Mouse (Mus musculus): ENCODE measurements around the gene Ifi27.
"Not testable (repeated sequence)": the region's sequence is repeated elsewhere in the genome, so short reads cannot be mapped to it uniquely, and the experiment has no call there.

Gene Ifi27

DNA sequence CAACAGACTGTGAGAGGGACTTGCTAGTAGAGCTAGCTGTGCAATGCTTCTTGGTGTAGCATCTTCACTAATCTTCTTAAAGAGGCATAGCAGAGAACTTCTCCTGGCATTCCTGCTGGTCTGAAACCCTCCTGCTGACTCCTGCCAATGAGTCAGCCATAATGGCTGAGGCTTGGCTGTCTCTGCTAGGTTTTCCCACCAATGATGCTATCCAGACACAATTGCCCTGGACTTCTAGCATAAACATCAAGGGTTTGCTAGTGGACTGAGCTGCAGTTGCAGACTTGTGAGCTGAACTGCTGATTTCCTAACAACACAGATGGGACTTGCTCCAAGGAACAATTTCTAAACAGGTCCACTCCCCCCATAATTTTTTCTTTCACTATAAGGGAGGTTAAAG, 19.4 kb downstream of the Ifi27 start:
- no peak for DNase-seq (ENCODE audit: low spot score in 2 of 2)

DNA sequence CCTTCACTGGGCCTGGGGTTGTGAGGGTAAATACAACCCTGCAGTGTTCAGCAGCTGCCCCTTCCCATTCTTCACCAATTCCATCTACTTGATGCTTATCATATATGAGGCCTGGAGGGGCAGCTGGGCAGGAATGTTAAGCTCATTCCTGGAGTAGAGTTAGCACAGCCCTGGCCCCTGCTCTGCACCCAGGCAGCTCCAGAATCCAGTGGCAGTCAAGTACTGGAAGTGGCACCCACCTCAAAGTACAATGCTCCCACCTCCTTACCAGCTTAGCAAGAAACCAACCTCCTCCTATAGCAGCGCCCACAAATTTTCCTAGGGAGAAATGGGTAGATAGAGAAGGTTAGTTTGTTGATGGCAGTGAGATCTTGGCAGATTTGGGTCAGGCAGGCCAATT, 22.7 kb downstream of the Ifi27 start:
- not testable (repeated sequence) for DNase-seq (ENCODE audit: low spot score in 2 of 2)

DNA sequence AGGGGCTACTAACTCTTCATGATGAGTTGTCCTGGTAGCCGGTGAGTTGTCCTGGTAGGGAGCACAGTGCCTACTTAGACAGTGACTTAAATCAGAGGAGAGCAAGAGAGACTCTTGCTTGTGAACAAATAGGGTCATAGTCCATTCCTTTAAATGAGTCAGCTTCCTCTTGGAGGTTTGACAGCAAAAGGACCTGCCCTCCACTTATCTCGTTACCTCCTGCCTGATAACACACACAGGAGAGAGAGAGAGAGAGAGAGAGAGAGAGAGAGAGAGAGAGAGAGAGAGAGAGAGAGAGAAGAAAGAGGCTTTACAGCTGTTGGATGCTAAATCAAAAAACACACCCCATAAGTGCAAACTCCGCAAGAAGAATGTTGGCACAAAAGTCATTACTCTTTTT, 23.1 kb downstream of the Ifi27 start, which contains the start of gene Ifi27l2b:
TSS of gene Ifi27l2b (minus strand) at position 84 of the 400 bp plus-strand sequence.
- no peak for DNase-seq (ENCODE audit: low spot score in 2 of 2)

DNA sequence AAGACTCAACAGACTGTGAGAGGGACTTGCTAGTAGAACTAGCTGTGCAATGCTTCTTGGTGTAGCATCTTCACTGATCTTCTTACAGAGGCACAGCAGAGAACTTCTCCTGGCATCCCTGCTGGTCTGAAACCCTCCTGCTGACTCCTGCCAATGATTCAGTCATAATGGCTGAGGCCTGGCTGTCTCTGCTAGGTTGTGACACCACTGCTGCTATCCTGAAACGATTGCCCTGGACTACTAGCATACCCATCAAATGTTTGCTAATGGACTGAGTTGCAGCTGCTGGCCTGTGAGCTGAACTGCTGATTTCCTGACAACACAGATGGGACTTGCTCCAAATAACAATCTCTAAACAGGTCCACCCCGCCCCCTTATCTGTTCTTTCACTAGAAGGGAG, 40.5 kb downstream of the Ifi27 start:
- DNase-seq (ENCODE audit: low spot score in 2 of 2), result no peak

DNA sequence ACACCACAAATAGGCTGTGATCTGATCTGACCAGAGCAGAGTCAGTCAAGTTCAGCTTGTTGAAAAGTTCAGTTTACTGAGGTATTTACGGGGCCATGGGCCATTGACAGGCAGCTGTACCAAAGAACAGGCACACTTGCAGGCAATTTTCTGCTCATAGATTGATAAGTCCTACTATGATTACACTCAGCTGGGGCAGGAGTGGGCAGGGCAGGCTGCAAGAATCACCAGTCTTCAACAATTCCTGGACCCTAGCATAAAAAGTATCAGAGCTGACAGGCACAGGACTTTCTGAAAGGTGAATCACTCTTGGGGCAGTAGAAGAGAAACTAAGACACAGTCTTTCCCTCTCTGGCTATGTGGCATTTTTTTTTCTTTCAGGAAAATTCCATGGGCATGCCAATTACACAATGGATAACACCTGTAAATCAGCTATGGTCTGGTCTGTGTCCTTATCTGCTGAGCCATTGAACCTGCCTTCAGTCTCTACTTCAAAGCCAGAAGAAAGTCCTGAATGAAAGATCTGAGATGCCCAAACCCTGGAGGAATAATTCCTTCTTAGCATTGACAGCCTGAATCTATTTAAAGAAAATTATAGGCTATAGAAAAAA, 42.9 kb downstream of the Ifi27 start:
- DNase-seq (ENCODE audit: low spot score in 2 of 2), result no peak

DNA sequence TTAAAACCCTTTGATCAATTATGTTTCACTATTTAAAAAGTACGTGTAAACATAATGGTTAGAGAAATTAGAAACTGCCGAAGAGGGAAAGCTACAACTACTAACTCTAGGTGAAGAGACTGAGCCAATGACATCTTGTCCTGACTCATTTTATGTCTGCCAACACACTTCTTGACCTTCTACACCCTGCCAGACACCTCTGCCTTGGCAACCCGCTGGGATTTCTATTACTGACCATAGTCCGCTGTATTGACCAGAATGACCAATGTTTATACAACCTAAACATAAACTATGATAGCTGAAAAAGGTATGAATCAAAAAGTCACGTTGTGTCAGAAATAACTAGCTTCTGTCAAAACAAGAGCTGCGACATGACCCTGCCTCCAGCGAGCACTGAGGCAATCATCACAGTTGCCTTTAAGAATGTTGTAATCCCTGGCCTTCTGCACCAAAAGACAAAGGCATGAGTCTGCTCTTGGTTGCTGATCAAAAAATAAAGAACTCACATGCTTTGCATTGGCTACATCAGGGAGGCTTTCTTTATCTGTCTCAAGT, 43.5 kb downstream of the Ifi27 start:
- DNase-seq (ENCODE audit: low spot score in 2 of 2), result no peak

DNA sequence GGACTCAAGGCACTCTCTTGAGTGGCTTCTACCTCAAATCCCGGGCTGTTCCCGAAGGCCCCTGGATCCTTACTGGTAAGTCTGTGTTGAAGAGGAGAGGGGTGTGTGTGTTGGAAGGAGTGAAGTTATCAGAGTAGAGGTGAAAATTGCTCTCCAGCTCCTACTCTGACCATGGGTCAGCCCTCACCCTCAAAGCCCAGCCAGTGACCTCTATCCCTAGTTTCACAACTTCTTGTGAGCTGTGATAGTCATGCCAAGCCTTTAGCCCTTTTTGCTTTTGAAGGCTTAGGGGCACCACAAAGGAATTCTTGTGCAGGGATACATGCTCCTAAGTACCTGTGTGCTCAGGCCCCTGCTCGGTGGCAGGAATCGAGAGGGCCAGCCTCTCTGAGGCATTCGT, 47.7 kb downstream of the Ifi27 start:
- DNase-seq (ENCODE audit: low spot score in 2 of 2), result no peak

DNA sequence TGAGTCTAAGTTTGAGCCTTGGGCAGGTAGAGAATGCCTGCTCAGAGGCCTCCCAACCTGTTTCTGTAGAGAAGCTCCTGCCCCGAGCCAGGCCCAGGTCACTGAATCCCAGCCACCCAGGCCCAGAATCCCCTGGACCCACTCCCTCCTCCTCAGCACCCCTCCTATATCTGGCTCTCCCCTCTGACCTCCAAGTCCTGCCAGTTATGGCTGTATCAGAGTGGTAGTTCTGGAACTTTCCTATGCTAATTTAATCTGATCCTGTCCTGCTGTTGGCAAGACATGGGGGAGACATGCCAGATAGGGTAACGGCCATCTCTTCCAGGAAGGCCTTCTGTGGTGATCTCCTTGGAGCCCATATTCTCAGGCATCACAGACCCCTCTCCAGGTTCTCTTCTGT, 48.8 kb downstream of the Ifi27 start:
- DNase-seq (ENCODE audit: low spot score in 2 of 2), result no peak

DNA sequence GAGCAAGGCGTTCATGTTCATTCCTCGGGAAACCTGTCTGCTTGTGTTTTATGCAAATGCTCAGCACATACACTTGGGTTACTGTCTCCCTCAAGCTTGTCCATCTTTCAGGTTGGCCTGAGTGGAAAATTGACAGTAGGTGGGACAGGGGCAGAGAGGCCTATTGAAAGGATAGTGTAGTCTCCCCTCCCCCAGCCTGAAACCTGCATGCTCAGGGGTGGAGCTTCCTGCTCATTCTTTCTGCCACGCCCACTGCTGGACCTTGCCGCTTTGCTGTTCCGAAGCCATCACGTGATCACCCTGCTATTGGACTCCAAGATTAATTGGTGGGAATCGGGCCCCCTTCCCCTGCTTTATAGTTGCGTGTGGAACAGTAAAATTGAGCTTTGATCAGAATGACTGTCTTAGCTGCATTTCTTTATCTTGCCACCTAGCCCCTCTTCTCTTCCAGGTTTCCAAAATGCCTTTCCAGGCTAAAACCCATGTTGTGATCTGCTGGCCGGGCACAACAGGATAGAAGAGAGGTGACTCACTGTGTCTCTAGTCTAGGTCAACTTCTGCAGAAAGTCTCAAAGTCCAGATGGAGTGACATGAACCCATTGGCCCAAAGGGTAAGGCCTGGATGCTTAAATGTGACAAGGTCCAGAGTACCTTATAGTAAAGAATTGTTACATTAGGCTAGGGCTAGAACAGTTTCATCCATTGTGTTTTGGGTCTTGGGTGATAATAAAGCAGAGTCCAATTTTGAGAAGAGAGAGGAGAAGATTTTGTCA, 50.4 kb downstream of the Ifi27 start:
- not testable (repeated sequence) for DNase-seq (ENCODE audit: low spot score in 2 of 2)

DNA sequence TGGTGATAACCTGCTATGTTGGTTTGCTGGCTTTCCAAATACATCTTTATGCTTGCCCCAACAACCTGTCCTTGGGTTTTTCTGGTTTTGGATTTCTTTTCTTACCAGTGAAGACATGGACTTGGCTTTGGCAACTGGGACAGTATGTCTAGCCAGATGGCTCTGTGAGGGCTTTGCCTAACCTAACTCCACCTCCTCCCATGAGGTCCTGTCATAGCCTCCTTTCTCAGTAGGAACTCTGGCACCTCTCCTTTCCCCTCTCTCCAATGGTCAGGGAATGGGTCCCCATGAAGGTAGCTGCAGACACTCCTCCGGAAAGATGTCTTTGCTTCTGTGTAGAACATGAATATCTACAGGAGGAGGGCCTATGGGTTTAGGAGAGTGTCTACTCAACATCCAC, 52.7 kb downstream of the Ifi27 start:
- no peak for DNase-seq (ENCODE audit: low spot score in 2 of 2)

DNA sequence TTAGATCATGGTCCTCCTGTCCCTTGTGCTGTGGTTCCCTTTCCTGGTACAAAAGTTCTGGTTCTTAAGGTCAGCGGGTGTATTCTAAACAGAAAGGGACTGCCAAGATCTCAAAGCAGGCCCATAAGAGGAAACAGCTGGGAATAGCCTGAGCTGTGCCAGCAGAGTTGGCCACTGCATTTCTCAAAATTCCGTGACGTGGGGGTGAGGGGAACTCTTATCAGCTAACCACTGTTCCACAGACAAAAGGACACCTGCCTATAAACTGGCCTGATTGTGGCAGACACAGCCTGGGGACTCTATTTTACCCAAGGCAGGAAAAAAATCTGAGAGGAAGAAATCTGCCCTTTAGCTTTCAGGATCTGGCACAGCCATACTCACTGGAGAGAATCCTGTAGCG, 53.3 kb downstream of the Ifi27 start:
- DNase-seq (ENCODE audit: low spot score in 2 of 2), result no peak

DNA sequence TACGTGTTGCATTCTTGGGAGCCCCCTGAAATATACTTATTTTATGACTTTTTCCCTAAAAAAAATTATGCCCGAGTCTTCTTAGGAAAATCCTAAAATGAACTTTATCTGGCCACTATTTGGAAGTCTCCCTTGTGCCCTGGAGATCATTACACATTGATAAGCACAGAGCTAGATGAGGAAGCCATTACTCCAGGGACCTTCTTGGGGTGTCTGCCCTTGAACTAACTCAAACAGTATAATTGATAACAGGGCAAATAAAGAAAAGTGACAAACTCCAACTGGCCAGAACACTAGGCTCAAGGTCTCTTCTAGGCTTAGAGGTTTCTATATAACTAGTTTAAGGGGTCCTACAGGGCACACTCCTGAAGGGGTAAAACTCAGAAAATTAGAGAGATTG, 53.7 kb downstream of the Ifi27 start:
- no peak for DNase-seq (ENCODE audit: low spot score in 2 of 2)
